19 mouse cellular contexts compared by ENCODE assay signal in genomic region chr16:91488066-91488465, GRCm38 (mm10).
"Had no signal": no experiment of that assay in that cellular context is flagged by ENCODE, and none has a peak within 500 bp of the region (broad histone marks: within the 10 kb centered on the region; RNA-seq: fewer than 3 reads in every experiment).

No protein-coding gene starts in this region.

- H3K27me3 ChIP-seq: lung, embryonic 15.5 days; midbrain, embryonic 12.5 days; neural tube, embryonic 13.5 days; neural tube, embryonic 15.5 days had no signal

- DNase-seq: lung, adult 2 months; lung, postnatal 4 days; midbrain, embryonic 14.5 days; retina, postnatal 1 day; right cerebral cortex, adult 18-20 months; right cerebral cortex, postnatal 25 days; right cerebral cortex, postnatal 4 days; spleen, adult 18-20 months; thymus, adult 18-20 months; thymus, postnatal 14 days; thymus, postnatal 36 days had no signal

- H3K9me3 ChIP-seq: lung, embryonic 15.5 days; midbrain, embryonic 10.5 days; midbrain, embryonic 12.5 days; neural tube, embryonic 13.5 days; neural tube, embryonic 15.5 days had no signal

- ATAC-seq: lung, postnatal 0 days; midbrain, embryonic 16.5 days had no signal

- H3K4me3 ChIP-seq: lung, embryonic 15.5 days; midbrain, embryonic 10.5 days; midbrain, embryonic 12.5 days; myocyte; neural tube, embryonic 13.5 days; neural tube, embryonic 15.5 days had no signal

- H3K4me2 ChIP-seq: lung, embryonic 15.5 days; midbrain, embryonic 12.5 days; neural tube, embryonic 13.5 days; neural tube, embryonic 15.5 days had no signal

- H3K27ac ChIP-seq: lung, embryonic 15.5 days; midbrain, embryonic 10.5 days; midbrain, embryonic 12.5 days; neural tube, embryonic 13.5 days; neural tube, embryonic 15.5 days had no signal

- H3K9ac ChIP-seq: lung, embryonic 15.5 days; midbrain, embryonic 12.5 days; neural tube, embryonic 13.5 days; neural tube, embryonic 15.5 days had no signal
